Mouse (Mus musculus) E14TG2a.4 (cell line): ENCODE measurements around the gene Zan.
A peak's percentile ranks its signal among the peaks of the same experiment; 100 is the strongest.

Source experiments
- H3K27me3 ChIP-seq: 2 replicates; pipeline ENCODE4 v1.6.1; 2014; ENCODE audit warnings: low read length, control low read depth; ENCODE audit not compliant: insufficient read depth
- H3K36me3 ChIP-seq: 2 replicates; pipeline ENCODE4 v1.6.1; 2014; ENCODE audit warnings: low read length, control low read depth; ENCODE audit not compliant: insufficient read depth
- H3K4me1 ChIP-seq: replicated peaks from 2 replicates; pipeline ENCODE4 v1.6.1; 2014; ENCODE audit warnings: low read depth, low read length, control low read depth
- H3K4me3 ChIP-seq: replicated peaks from 2 replicates; pipeline ENCODE4 v1.5.1; 2014; ENCODE audit warnings: mild to moderate bottlenecking, low read length
- H3K9me3 ChIP-seq: 2 replicates; pipeline ENCODE4 v1.6.1; 2014; ENCODE audit warnings: low read length, control low read depth
- CTCF ChIP-seq: conservative IDR thresholded peaks from 2 replicates; pipeline ENCODE4 v1.5.1; 2014; ENCODE audit warnings: low read length
- NANOG ChIP-seq: IDR thresholded peaks from 2 replicates; pipeline ENCODE4 v1.6.1; 2014; ENCODE audit warnings: borderline replicate concordance, low read length, mixed read lengths
- POU5F1 ChIP-seq: IDR thresholded peaks from 2 replicates; pipeline ENCODE4 v1.6.1; 2014; ENCODE audit warnings: low read length, borderline replicate concordance

The Zan gene

GRCm38 (mm10) chr5:137485851-137486155 is 8.9 kb upstream of the Zan start:
- Histone ChIP-seq H3K4me3 (peak overlapping the region; percentile 69), H3K4me1 (peaks cover 25% of the 10 kb centered on the region), H3K9me3 (no peaks in the 10 kb centered on the region), H3K36me3 (no peaks in the 10 kb centered on the region), H3K27me3 (peaks cover 38% of the 10 kb centered on the region)
- TF ChIP-seq CTCF (no peak), NANOG (no peak), POU5F1 (no peak)

GRCm38 (mm10) chr5:137485071-137485850 is 8.4 kb upstream of the Zan start:
- Histone ChIP-seq H3K4me1 (peaks cover 25% of the 10 kb centered on the region), H3K9me3 (no peaks in the 10 kb centered on the region), H3K4me3 (peak overlapping the region; percentile 69), H3K36me3 (no peaks in the 10 kb centered on the region), H3K27me3 (peaks cover 38% of the 10 kb centered on the region)
- TF ChIP-seq NANOG (no peak), CTCF (no peak), POU5F1 (no peak)

GRCm38 (mm10) chr5:137481897-137482296 is 5.0 kb upstream of the Zan start:
- TF ChIP-seq CTCF (no peak), NANOG (no peak), POU5F1 (no peak)
- H3K4me3 ChIP-seq, result no peak overlapping the region
- H3K27me3 ChIP-seq, result peaks cover 38% of the 10 kb centered on the region
- no peaks in the 10 kb centered on the region for H3K36me3 ChIP-seq
- peaks cover 25% of the 10 kb centered on the region for H3K4me1 ChIP-seq
- no peaks in the 10 kb centered on the region for H3K9me3 ChIP-seq

GRCm38 (mm10) chr5:137481138-137481537 is 4.3 kb upstream of the Zan start:
- Histone ChIP-seq H3K4me3 (no peak overlapping the region), H3K27me3 (peaks cover 33% of the 10 kb centered on the region), H3K4me1 (peaks cover 21% of the 10 kb centered on the region), H3K36me3 (no peaks in the 10 kb centered on the region), H3K9me3 (no peaks in the 10 kb centered on the region)
- TF ChIP-seq CTCF, result peak; percentile 84
- no peak for TF ChIP-seq POU5F1
- no peak for TF ChIP-seq NANOG

GRCm38 (mm10) chr5:137474351-137474750 is 2.5 kb downstream of the Zan start:
- H3K9me3 ChIP-seq, result peaks cover 7% of the 10 kb centered on the region
- H3K36me3 ChIP-seq, result no peaks in the 10 kb centered on the region
- TF ChIP-seq NANOG, result no peak
- TF ChIP-seq CTCF, result no peak
- TF ChIP-seq POU5F1, result no peak
- H3K4me3 ChIP-seq, result no peak overlapping the region
- no peaks in the 10 kb centered on the region for H3K4me1 ChIP-seq
- H3K27me3 ChIP-seq, result peaks cover 15% of the 10 kb centered on the region

- H3K36me3 ChIP-seq, result no peaks in the 10 kb centered on the region
- no peaks in the 10 kb centered on the region for H3K4me1 ChIP-seq
- TF ChIP-seq CTCF (no peak), NANOG (no peak), POU5F1 (no peak)
- peaks cover 17% of the 10 kb centered on the region for H3K9me3 ChIP-seq
- peaks cover 15% of the 10 kb centered on the region for H3K27me3 ChIP-seq
- H3K4me3 ChIP-seq, result no peak overlapping the region
These were observed 4.5 kb downstream of the Zan start for GRCm38 (mm10) chr5:137472252-137472904.

GRCm38 (mm10) chr5:137466946-137467345 is 9.9 kb downstream of the Zan start:
- Histone ChIP-seq H3K27me3 (peaks cover 22% of the 10 kb centered on the region), H3K9me3 (peaks cover 17% of the 10 kb centered on the region), H3K4me1 (no peaks in the 10 kb centered on the region), H3K36me3 (no peaks in the 10 kb centered on the region), H3K4me3 (no peak overlapping the region)
- no peak for TF ChIP-seq NANOG
- TF ChIP-seq CTCF, result no peak
- TF ChIP-seq POU5F1, result no peak

GRCm38 (mm10) chr5:137465049-137465448 is 11.8 kb downstream of the Zan start:
- TF ChIP-seq POU5F1, result no peak
- no peak for TF ChIP-seq NANOG
- no peak for TF ChIP-seq CTCF
- Histone ChIP-seq H3K27me3 (peaks cover 19% of the 10 kb centered on the region), H3K36me3 (no peaks in the 10 kb centered on the region), H3K9me3 (peaks cover 15% of the 10 kb centered on the region), H3K4me1 (no peaks in the 10 kb centered on the region), H3K4me3 (no peak overlapping the region)

- Histone ChIP-seq H3K4me3 (no peak overlapping the region), H3K9me3 (peaks cover 12% of the 10 kb centered on the region), H3K27me3 (0 out of 2 replicates have a peak, but pooled peaks cover 13% of the 10 kb centered on the region), H3K36me3 (no peaks in the 10 kb centered on the region), H3K4me1 (0 out of 2 replicates have a peak, but pooled peaks cover 7% of the 10 kb centered on the region)
- TF ChIP-seq POU5F1 (no peak), CTCF (no peak), NANOG (no peak)
These were observed 20.8 kb downstream of the Zan start for GRCm38 (mm10) chr5:137455866-137456591.
